Mouse (Mus musculus): ENCODE data around the gene Trim27.

The Trim27 gene

DNA sequence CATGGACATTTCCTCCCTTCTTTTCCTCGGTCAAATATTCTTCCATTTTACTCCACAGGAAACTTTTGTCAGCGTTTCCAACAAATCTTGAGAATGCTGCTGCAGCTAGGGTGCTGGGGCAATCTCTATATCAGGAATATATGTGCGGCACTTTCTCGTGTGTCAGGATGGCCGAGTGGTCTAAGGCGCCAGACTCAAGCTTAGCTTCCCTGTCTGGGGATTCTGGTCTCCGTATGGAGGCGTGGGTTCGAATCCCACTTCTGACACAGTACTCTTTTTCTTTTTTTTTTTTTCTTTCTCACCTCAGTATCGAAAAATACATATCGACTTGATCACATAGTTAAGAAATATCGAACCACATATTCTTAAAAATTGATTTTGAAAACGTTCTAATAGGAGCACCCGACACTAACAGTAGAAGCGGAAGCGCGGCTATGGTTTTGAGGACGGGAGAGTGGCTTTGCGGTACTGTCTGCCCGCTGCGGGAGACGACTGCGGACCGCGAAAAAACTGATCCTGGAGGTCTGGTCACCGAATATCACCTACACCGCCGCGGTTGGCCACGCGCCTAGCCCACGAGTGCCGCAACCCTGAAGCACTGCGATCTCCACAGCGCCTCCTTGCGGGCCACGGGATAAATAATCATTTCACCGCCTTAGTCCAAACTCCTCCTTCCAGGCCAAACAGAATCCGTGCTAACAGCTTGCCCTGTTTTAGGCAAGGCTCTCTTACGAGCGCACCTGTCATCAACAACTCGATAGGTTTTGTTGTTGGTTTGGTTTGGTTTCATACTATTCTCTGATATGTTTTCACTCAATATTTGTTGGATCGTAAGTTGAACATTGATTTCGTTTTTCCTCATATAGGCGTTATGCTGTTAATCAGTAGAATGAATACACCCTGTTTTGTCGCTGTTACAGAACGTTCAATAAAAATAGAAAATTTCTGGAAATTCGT is 21.1 kb downstream of the Trim27 start:
- in situ Hi-C loops (cut with MboI, MseI) = no loop called here

DNA sequence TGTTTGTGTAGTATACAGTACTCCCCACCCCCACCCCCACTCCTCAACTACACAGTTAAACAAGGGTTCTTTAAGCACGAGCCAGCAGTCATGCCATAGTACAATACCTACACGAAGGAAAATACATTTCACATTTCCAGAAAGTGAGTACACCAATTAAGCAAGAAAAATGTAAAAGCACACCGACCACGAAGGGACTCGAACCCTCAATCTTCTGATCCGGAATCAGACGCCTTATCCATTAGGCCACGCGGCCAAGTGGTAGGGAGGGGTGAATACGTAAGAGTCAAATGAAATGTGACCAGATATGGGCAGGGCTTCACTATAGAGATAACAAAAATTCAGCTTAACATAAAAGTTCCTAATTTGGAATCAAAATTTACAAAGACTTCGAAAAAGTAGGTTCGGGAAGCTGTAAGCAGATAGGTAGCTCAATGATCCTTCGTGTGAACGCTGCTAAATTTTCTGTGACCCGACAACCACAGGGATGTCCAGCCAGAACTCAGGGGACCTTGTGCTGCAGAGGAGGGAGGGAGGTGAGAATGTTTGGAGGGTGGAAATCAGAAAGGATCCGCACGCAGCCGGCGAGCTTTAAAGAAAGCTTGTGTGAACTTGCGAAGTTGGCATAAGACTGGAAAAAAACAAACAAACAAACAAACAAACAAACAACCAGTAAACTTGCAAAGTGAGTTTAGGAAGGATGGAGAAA is 36.2 kb downstream of the Trim27 start:
- in situ Hi-C loops (cut with MboI, MseI) = no loop called here

DNA sequence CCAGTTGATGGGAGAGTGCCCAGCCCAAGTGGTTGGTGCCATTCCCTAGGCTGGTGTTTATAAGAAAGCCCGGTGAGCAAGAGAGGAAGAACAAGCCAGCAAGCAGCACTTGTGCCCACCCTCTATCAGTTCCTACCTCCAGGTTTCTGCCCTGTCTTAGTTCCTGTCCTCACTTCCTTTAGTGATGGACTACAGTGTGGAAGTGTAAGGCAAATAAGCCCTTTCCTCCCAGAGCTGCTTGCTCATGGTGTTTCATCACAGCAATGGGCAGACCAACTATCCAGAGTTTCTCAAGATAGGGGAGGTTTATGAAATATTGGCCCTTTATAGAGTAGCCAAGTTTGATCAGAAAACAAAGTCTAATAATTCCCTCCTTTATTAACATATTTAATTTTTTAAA is 37.5 kb downstream of the Trim27 start:
- in situ Hi-C loops (cut with MboI, MseI) = no loop called here

- in situ Hi-C loops (cut with MboI, MseI) = no loop called here
These were observed 42.6 kb downstream of the Trim27 start for GRCm38 (mm10) chr13:21221656-21222462.

DNA sequence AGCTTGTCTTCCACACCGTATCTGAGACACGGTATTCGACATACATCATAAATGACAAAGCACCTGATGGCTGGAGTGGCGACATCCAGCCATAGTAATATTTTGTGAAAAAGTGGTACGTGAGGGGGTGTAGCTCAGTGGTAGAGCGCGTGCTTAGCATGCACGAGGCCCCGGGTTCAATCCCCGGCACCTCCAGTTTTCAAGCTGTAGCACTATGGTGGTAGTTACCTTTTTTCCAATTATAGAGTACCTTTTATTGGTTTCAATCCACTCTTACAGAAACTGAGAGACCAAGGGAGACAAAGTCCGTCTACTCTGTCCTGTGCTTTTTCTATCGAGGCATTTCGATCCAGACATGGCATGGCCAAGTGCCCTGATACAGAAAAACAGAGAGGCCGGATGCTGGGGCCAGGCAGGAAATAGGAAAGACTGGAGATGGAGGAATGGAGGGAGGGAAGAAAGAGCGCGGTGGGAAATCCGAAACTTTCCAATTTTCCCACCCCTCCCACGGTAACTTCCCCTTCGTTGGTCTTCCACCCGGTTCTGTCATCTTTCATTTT is 43.3 kb downstream of the Trim27 start:
- in situ Hi-C loops (cut with MboI, MseI) = no loop called here

GRCm38 (mm10) chr13:21223242-21223655 is 44.0 kb downstream of the Trim27 start:
- in situ Hi-C loops (cut with MboI, MseI) = no loop called here

DNA sequence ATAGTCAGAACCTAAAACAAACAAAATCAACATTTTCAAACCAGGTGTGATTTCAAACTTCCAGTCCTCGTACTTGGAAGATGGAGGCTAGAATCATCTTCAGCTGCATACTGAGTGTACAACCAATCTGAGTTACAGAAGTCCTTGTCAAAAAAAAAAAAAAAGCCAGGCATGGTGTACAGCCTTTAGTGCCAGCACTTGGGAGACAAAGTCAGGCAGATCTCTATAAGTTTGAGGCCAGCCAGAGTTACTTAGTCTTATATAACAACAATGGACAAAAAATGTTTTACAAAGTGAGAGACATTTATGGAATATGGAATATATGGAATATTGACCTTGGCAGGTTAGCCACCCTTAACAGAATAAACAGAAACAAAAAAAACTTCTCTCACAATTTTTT is 45.1 kb downstream of the Trim27 start:
- in situ Hi-C loops (cut with MboI, MseI) = no loop called here

GRCm38 (mm10) chr13:21225206-21225605 is 46.0 kb downstream of the Trim27 start:
- in situ Hi-C loops (cut with MboI, MseI) = no loop called here

- in situ Hi-C loops (cut with MboI, MseI) = no loop called here
These were observed 46.8 kb downstream of the Trim27 start for GRCm38 (mm10) chr13:21226031-21226430.

GRCm38 (mm10) chr13:21233732-21234705 is 54.8 kb downstream of the Trim27 start:
- in situ Hi-C loops (cut with MboI, MseI) = loop anchor here in 1 of 2 experiments (10.0 kb wide), 1 partner anchor 69 kb away; no protein-coding TSS in a partner anchor

DNA sequence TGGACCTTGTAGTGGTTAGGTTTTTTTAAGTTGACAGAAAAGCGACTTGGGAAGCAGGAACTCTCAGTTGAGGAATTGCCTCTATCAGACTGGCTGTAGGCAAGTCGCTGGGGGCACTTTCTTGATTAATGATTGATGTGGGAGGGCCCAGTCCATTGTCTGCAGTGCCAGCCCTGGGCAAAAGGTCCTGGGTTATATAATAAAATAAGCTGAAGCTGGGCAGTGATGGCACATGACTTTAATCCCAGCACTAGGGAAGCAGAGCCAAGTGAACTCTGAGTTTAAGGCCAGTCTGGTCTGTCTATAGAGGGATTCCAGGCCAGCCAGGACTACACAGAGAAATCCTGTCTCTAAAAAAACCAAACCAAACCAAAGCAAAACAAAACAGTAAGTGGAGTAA is 57.5 kb downstream of the Trim27 start:
- in situ Hi-C loops (cut with MboI, MseI) = loop anchor here (5.0 to 10.0 kb wide), 2 partner anchors 64 to 72 kb away; no protein-coding TSS in a partner anchor

DNA sequence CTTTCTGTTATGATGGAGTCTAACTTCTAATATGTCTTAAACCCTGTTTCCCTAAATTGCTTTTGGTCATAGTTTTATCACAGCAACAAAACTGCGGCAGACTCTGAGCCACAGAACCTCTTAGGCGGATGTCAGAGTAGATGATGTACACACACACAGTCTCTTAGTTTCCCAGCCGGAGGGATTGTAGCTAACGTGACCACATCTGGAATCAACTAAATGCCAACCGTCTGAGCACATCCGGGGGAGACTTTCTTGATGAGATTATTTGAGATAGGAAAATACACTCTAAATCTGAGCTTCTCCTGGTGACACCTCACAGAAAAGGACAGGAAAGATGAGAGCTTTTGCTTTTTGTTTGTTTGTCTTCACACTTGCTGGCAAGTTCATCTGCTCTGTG is 57.9 kb downstream of the Trim27 start:
- in situ Hi-C loops (cut with MboI, MseI) = loop anchor here (5.0 to 10.0 kb wide), 2 partner anchors 65 to 72 kb away; no protein-coding TSS in a partner anchor

- in situ Hi-C loops (cut with MboI, MseI) = loop anchor here in 1 of 2 experiments (10.0 kb wide), 2 partner anchors 84 to 1164 kb away; no protein-coding TSS in a partner anchor
These were observed 61.5 kb downstream of the Trim27 start for GRCm38 (mm10) chr13:21240788-21241187.

DNA sequence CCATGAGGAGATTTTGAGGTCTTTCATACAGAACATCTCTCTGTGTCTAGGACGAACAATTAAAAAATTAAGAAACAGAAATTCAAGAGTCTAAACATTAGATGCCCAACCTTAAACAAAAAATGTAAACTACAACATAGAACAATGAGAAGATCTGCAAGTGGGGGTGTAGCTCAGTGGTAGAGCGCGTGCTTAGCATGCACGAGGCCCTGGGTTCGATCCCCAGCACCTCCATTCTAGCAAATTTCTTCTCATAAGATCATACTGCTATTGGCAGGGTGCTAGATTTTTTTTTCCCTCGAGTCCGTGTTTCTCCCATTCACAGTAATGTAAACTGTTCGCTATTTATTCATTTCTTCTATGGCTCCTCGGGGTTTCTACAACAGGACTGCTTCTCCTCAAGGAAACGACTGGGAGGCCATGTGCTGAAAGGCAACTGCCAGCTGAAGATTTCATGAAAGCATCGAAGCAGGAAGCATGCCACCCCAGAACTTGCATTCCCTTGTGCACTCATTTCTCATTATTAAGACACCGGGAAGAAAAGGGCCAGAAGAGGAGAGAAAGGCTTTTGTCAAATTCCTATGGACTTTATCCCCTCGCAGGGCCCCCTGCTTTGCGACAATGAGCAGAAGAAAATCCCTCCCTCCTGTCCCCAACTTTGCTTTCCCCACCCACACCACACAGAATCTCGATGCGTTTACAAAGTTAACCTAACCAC is 63.3 kb downstream of the Trim27 start:
- in situ Hi-C loops (cut with MboI, MseI) = loop anchor here in 1 of 2 experiments (10.0 kb wide), 2 partner anchors 82 to 1162 kb away; no protein-coding TSS in a partner anchor

DNA sequence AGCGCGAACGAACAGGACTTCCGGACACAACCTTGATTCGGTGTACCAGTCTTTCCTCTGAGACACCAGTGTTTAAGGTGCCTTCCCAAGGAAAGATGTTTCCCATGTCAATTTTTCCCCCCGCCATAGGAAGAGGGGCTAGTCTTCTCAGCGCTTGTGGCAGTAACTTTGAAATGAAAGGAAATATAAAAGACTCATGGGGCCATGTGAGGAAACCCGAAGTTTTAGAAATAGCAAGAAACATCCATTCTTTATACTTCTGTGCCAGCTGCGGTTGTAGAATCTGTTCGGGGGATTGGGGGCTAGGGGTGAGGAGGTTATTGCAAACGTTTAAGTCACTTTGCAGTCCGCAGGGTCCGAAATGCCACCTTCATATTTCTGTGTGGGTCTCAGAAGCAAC is 64.0 kb downstream of the Trim27 start:
- in situ Hi-C loops (cut with MboI, MseI) = loop anchor here in 1 of 2 experiments (10.0 kb wide), 2 partner anchors 82 to 1162 kb away; no protein-coding TSS in a partner anchor

GRCm38 (mm10) chr13:21244089-21244488 is 64.8 kb downstream of the Trim27 start:
- in situ Hi-C loops (cut with MboI, MseI) = loop anchor here in 1 of 2 experiments (10.0 kb wide), 2 partner anchors 81 to 1161 kb away; no protein-coding TSS in a partner anchor

All from T-helper 17 cell (primary cell).